Mouse (Mus musculus) thymus, postnatal 14 days (tissue): ENCODE data around the gene Cryba4.

Experiments used
- DNase-seq: peaks from one replicate; pipeline ENCODE4 v3.0.0; 2021

The Cryba4 gene

DNA sequence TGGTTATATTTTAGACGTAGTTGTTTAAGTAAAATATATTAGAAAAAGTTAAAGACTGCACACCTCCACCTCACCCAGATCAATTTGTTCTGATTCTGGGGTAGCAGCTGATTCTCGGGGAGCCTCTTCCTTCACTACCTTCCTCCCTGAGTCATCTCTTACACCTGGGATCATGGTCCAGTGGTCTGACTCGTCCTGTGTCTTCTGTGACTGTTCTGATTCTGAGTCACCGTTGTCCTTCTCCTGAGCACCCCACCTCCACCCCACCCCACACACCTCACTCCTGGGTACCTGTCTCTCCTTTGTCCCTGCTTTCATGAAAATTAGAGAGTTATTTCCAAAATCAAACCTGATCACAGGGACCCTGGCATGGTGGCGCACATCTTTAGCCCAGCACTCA, 12.8 kb upstream of the Cryba4 start:
- DNase-seq = no peak

GRCm38 (mm10) chr5:112264099-112264498, 11.8 kb upstream of the Cryba4 start:
- DNase-seq = no peak

GRCm38 (mm10) chr5:112260818-112261217, 8.5 kb upstream of the Cryba4 start:
- no peak for DNase-seq

DNA sequence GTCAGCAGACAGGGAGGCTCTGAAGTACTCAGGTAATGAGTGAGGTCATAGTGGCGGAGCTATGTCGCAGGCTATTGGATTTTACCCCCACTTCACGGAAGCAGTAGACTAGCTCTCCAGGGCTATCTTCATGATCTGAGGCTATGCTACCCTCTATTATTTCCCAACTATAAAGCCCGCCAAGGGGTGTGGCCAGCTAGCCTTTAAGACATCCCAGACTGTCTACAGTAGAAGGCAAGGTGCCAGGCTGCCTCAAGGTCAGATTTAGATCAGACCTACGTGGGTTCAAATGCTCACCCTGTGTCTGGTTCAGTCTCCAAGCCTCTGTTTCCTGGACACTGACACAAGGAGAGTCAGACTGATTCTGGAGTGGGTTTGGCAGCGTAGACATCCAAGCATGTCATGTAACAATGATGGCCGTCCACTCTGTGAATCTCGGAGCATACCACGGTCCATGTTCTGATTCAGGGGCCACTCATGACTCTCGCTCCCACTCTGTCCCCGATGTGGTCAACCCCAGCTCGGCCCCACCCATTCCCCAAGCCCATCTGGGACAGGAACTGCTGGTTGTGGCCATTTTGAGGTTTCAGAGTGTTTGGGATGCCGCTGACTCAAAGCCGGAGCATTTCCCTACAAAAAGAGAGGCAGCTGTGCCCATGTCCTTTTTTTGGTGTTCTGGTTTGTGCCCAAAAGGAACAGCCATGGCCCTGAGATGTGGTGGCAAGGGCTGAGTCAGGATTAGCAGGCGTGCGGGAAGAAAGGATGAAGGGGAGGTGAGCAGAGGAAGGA, 7.7 kb upstream of the Cryba4 start:
- DNase-seq = no peak

GRCm38 (mm10) chr5:112257896-112258295, 5.6 kb upstream of the Cryba4 start:
- DNase-seq = no peak

DNA sequence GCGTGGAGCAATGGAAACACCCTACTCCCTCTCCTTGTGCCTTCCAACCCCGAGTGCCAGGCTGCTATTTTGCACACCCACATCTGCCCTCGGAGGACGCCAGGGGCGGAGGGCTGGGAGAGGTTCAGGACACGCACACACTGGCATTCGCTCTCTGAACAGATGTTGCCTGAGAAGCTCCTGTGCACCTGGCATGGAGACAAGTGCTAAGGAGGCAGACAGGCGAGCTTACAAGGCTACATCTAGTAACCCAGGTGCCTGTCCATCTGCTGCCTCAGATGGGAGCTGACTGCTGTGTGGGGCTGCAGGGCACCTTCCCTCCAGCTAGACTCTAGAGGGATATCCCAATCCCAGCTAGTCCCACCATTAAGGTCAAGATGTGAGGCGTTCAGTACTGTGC, 4.1 kb upstream of the Cryba4 start:
- no peak for DNase-seq

- no peak for DNase-seq
These were observed 3.1 kb upstream of the Cryba4 start, which contains the start of gene Crybb1 for GRCm38 (mm10) chr5:112255426-112255825. TSS of gene Crybb1 (plus strand) at chr5:112255815.

DNA sequence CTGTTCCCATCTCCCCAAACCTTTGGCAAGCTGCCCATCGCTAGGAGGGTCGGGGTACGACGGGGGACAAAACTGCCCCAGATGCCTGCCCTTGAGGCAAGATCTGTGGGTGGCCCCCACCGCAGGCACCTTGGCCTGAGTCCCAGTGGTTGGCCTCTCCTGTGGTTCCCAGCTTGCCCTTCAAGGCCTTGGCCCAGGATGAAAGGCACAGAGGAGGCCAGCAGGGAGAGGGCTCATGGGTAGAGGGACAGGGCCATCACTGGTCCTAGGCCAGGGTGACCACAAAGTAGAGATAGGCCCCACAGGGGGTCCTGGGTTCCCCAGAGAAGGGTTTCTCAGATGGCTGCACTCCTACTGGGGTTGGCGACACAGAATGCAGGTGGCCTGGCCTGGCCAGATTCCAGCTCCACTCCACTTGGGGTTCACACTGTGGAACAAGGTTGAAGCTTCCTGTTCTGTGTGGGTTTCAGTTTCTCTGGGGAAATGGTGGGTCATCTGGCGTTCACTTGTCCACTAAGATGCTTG, 2.0 kb upstream of the Cryba4 start:
- no peak for DNase-seq

- DNase-seq = no peak
These were observed 851 bp upstream of the Cryba4 start for GRCm38 (mm10) chr5:112253169-112253568.

DNA sequence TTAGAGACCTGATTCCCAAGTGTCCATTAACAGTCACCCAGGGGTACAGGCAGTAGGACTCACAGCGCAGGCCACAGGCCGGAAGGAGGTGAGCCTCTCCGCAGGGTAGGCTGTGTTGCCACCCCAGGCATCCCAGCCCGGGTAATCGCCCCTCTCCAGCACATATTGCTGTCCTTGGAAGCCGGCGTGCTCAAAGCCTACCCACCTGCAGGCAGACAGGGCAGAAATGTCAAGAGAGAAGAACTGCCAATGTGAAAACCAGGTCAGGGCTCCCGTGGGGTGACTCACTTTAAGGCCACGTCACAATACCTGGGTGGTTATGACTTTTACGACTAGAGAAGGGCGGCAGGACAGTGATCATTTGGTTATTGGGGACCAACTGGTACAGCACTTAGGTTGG, 3.2 kb downstream of the Cryba4 start:
- DNase-seq = no peak

DNA sequence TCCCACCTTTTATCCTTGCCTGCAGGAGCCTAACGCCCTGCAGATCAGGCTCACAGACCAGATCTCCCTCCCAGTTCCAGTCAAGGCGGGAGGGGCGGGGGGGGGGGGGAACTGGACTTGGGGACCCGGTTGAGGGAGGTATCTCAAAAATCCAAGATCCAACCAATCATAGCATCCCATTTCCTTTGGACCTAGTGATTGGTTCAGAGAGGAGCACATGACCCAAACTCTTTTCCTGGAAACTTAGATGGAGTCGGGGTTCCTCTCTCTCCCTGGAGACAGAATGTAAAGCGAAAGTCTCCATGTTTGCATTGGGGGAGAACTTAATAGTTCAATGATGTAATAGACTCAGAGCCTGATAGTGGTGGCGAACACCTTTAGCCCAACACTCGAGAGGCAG, 4.9 kb downstream of the Cryba4 start:
- no peak for DNase-seq

GRCm38 (mm10) chr5:112244890-112245615, 7.3 kb downstream of the Cryba4 start:
- no peak for DNase-seq

- DNase-seq = no peak
These were observed 8.1 kb downstream of the Cryba4 start for GRCm38 (mm10) chr5:112244275-112244562.

- no peak for DNase-seq
These were observed 8.6 kb downstream of the Cryba4 start for GRCm38 (mm10) chr5:112243539-112244274.

GRCm38 (mm10) chr5:112243041-112243440, 9.3 kb downstream of the Cryba4 start:
- no peak for DNase-seq

- peak; percentile 35 for DNase-seq
These were observed 9.9 kb downstream of the Cryba4 start for GRCm38 (mm10) chr5:112242361-112242778.

DNA sequence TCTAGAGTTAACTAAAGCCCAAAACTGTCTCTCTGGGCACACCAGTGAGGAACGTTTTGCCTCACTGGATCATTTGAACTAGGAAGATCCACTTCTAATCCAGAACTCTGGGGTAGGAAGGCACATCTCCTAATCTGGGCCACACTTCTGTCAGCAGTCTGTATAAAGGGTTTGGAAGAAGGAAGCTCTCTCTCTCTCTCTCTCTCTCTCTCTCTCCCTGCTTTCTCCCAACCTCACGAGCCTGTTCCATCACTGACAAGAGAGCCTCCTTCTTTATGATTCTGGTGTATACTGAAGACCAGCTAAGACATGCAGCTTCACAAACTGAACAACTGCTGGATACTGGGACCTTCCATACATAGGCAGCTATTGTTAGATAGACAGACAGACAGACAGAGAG, 10.5 kb downstream of the Cryba4 start:
- no peak for DNase-seq

- DNase-seq = peak; percentile 90
These were observed 11.6 kb downstream of the Cryba4 start for GRCm38 (mm10) chr5:112240761-112241160.

- DNase-seq = no peak
These were observed 13.4 kb downstream of the Cryba4 start for GRCm38 (mm10) chr5:112238781-112239482.

DNA sequence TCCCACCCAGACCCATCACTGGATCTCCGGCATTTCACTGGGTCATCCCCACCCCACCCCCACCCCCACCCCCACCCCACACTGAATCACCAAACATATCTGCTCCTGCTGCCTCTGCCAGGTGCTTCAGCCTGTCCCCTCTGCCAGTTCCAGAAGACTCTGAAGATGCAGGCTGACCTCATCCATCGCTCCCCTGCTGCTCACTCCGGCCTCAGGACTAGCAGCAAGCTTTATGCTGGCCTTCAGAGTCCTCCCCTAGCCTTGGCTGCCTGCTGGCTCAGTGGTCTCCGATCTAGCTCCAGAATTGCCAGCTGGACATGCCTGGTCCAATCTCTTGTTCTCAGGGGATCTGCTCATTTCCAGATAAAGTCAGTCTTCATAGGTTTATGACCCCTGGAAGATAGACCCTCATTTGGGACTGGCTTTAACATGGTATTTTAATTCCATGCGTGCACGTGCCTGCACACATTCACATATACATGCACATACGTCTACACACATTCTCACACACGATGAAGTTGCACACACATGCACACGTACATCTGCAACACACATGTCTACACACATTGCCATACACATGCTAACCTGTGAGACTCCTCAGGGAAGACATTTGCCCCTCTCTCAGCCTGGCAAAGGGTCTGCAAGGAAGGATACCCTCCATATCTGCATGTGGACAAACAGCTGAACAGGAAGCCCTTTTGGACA, 14.3 kb downstream of the Cryba4 start:
- no peak for DNase-seq

GRCm38 (mm10) chr5:112237439-112237838, 14.9 kb downstream of the Cryba4 start:
- peak; percentile 75 for DNase-seq

DNA sequence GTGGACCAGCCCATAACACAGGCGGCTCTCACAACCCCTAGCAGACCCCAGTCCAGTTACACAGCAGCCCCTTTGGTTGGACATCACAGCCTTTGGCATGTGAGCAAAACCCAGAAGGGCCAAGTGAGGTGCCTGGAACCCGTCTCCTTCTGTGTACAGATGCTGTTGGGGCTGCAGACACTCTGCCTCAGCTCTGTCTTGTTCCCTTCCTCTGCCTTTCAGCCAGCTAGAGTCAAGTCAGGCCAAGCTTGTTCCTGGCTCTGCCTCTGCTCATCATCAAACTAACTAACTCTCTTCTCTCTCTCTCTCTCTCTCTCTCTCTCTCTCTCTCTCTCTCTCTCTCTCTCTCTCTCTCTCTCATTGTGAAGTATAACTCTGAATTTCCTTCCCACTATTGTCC, 15.7 kb downstream of the Cryba4 start:
- no peak for DNase-seq
